Mouse (Mus musculus): ENCODE data around the gene Gusb. TPM values are rescaled to one million over a fixed set of nuclear protein-coding genes. Genes with fewer than 3 reads are reported as not detected.

The Gusb gene
- polyA plus RNA-seq, 1 experiment from 2014 or later = 43.4 TPM

- ATAC-seq (ENCODE audit: insufficient number of reproducible peaks, insufficient read depth, low FRiP score, low TSS enrichment, low read depth) = no peak
- Histone ChIP-seq H3K36me3 (peaks cover 6% of the 10 kb centered on the region; the same call in 1 of the 2 replicates), H3K9me3 (no peaks in the 10 kb centered on the region), H3K27me3 (no peaks in the 10 kb centered on the region), H3K4me2 (no peak overlapping the region), H3K4me1 (peaks cover 19% of the 10 kb centered on the region), H3K4me3 (no peak overlapping the region), H3K9ac (no peak overlapping the region), H3K27ac (no peak overlapping the region)
- WGBS = 48% methylated on average over 7 of the region's 7 CpGs
Observed at GRCm38 (mm10) chr5:130022366-130022765, 19.5 kb upstream of the Gusb start.

- WGBS = 43% methylated on average over 5 of the region's 5 CpGs
- ATAC-seq (ENCODE audit: insufficient number of reproducible peaks, insufficient read depth, low FRiP score, low TSS enrichment, low read depth) = no peak
- no peaks in the 10 kb centered on the region for H3K9me3 ChIP-seq
- H3K36me3 ChIP-seq = peaks cover 6% of the 10 kb centered on the region; the same call in 1 of the 2 replicates
- no peak overlapping the region for H3K27ac ChIP-seq
- no peak overlapping the region for H3K4me2 ChIP-seq
- H3K9ac ChIP-seq = peak overlapping the region; percentile 11; the same call in 1 of the 2 replicates
- no peak overlapping the region for H3K4me3 ChIP-seq
- peaks cover 19% of the 10 kb centered on the region for H3K4me1 ChIP-seq
- no peaks in the 10 kb centered on the region for H3K27me3 ChIP-seq
Observed at GRCm38 (mm10) chr5:130021361-130021966, 18.6 kb upstream of the Gusb start.

- Histone ChIP-seq H3K27ac (no peak overlapping the region), H3K9me3 (no peaks in the 10 kb centered on the region), H3K9ac (no peak overlapping the region), H3K36me3 (peaks cover 22% of the 10 kb centered on the region), H3K4me1 (peaks cover 19% of the 10 kb centered on the region), H3K4me3 (no peak overlapping the region), H3K4me2 (no peak overlapping the region), H3K27me3 (no peaks in the 10 kb centered on the region)
- WGBS = 70% methylated on average over 8 of the region's 8 CpGs
- ATAC-seq (ENCODE audit: insufficient number of reproducible peaks, insufficient read depth, low FRiP score, low TSS enrichment, low read depth) = no peak
Observed at GRCm38 (mm10) chr5:130019461-130019860, 16.6 kb upstream of the Gusb start.

GRCm38 (mm10) chr5:130015104-130015503 lies 12.3 kb upstream of the Gusb start:
- peaks cover 45% of the 10 kb centered on the region for H3K36me3 ChIP-seq
- H3K9ac ChIP-seq = no peak overlapping the region
- no peak overlapping the region for H3K27ac ChIP-seq
- no peak overlapping the region for H3K4me2 ChIP-seq
- no peak for ATAC-seq (ENCODE audit: insufficient number of reproducible peaks, insufficient read depth, low FRiP score, low TSS enrichment, low read depth)
- no peak overlapping the region for H3K4me3 ChIP-seq
- WGBS = 98% methylated on average over 3 of the region's 3 CpGs
- H3K4me1 ChIP-seq = no peaks in the 10 kb centered on the region
- no peaks in the 10 kb centered on the region for H3K27me3 ChIP-seq
- H3K9me3 ChIP-seq = peaks cover 10% of the 10 kb centered on the region

- H3K9ac ChIP-seq = no peak overlapping the region
- peaks cover 37% of the 10 kb centered on the region for H3K36me3 ChIP-seq
- WGBS = 94% methylated on average over 5 of the region's 5 CpGs
Observed at GRCm38 (mm10) chr5:130010961-130011360, 8.1 kb upstream of the Gusb start.

GRCm38 (mm10) chr5:130009784-130010183 lies 6.9 kb upstream of the Gusb start:
- Histone ChIP-seq H3K4me2 (no peak overlapping the region), H3K27ac (no peak overlapping the region), H3K9ac (no peak overlapping the region), H3K4me1 (no peaks in the 10 kb centered on the region), H3K36me3 (peaks cover 26% of the 10 kb centered on the region), H3K4me3 (no peak overlapping the region), H3K9me3 (peaks cover 10% of the 10 kb centered on the region), H3K27me3 (no peaks in the 10 kb centered on the region)
- 95% methylated on average over 4 of the region's 4 CpGs for WGBS
- ATAC-seq (ENCODE audit: insufficient number of reproducible peaks, insufficient read depth, low FRiP score, low TSS enrichment, low read depth) = no peak

More at GRCm38 (mm10) chr5:130010961-130011360, 8.1 kb upstream of the Gusb start:
- no peak for ATAC-seq (ENCODE audit: insufficient number of reproducible peaks, insufficient read depth, low FRiP score, low TSS enrichment, low read depth)
- H3K4me2 ChIP-seq = no peak overlapping the region
- no peaks in the 10 kb centered on the region for H3K27me3 ChIP-seq
- H3K27ac ChIP-seq = no peak overlapping the region
- no peaks in the 10 kb centered on the region for H3K4me1 ChIP-seq
- H3K9me3 ChIP-seq = peaks cover 10% of the 10 kb centered on the region
- H3K4me3 ChIP-seq = no peak overlapping the region

GRCm38 (mm10) chr5:130008034-130008590 lies 5.3 kb upstream of the Gusb start:
- Histone ChIP-seq H3K27me3 (no peaks in the 10 kb centered on the region), H3K9ac (no peak overlapping the region), H3K36me3 (peaks cover 22% of the 10 kb centered on the region), H3K4me2 (no peak overlapping the region), H3K9me3 (peaks cover 10% of the 10 kb centered on the region), H3K4me1 (peaks cover 2% of the 10 kb centered on the region), H3K4me3 (no peak overlapping the region), H3K27ac (no peak overlapping the region)
- 88% methylated on average over 6 of the region's 6 CpGs for WGBS
- no peak for ATAC-seq (ENCODE audit: insufficient number of reproducible peaks, insufficient read depth, low FRiP score, low TSS enrichment, low read depth)

GRCm38 (mm10) chr5:130007344-130007743 lies 4.5 kb upstream of the Gusb start:
- H3K36me3 ChIP-seq = peaks cover 15% of the 10 kb centered on the region
- H3K27me3 ChIP-seq = no peaks in the 10 kb centered on the region
- peaks cover 7% of the 10 kb centered on the region for H3K4me1 ChIP-seq
- no peak for ATAC-seq (ENCODE audit: insufficient number of reproducible peaks, insufficient read depth, low FRiP score, low TSS enrichment, low read depth)
- WGBS = 88% methylated on average over 1 of the region's 1 CpGs
- H3K4me3 ChIP-seq = no peak overlapping the region
- peaks cover 10% of the 10 kb centered on the region for H3K9me3 ChIP-seq
- no peak overlapping the region for H3K27ac ChIP-seq
- no peak overlapping the region for H3K4me2 ChIP-seq
- H3K9ac ChIP-seq = no peak overlapping the region

GRCm38 (mm10) chr5:130003229-130003628 lies 380 bp upstream of the Gusb start:
- ATAC-seq (ENCODE audit: insufficient number of reproducible peaks, insufficient read depth, low FRiP score, low TSS enrichment, low read depth) = no peak
- Histone ChIP-seq H3K9ac (peak overlapping the region; percentile 82), H3K36me3 (no peaks in the 10 kb centered on the region; the same call in 1 of the 2 replicates), H3K9me3 (no peaks in the 10 kb centered on the region; the same call in none of the 2 replicates), H3K27me3 (no peaks in the 10 kb centered on the region), H3K27ac (no peak overlapping the region; the same call in 1 of the 2 replicates), H3K4me2 (peak overlapping the region; percentile 82), H3K4me3 (peak overlapping the region; percentile 67), H3K4me1 (peaks cover 16% of the 10 kb centered on the region)
- WGBS = 54% methylated on average over 7 of the region's 7 CpGs

GRCm38 (mm10) chr5:130001356-130001987 lies 1.4 kb downstream of the Gusb start:
- Histone ChIP-seq H3K4me3 (peak overlapping the region; percentile 67), H3K36me3 (peaks cover 4% of the 10 kb centered on the region; the same call in 1 of the 2 replicates), H3K27me3 (no peaks in the 10 kb centered on the region), H3K9ac (peak overlapping the region; percentile 82), H3K27ac (no peak overlapping the region), H3K4me1 (peaks cover 16% of the 10 kb centered on the region), H3K9me3 (no peaks in the 10 kb centered on the region; the same call in none of the 2 replicates), H3K4me2 (peak overlapping the region; percentile 82)
- no peak for ATAC-seq (ENCODE audit: insufficient number of reproducible peaks, insufficient read depth, low FRiP score, low TSS enrichment, low read depth)
- WGBS = 62% methylated on average over 5 of the region's 5 CpGs

GRCm38 (mm10) chr5:130000735-130001134 lies 2.1 kb downstream of the Gusb start:
- no peak overlapping the region for H3K4me3 ChIP-seq
- peaks cover 16% of the 10 kb centered on the region for H3K4me1 ChIP-seq
- no peak for ATAC-seq (ENCODE audit: insufficient number of reproducible peaks, insufficient read depth, low FRiP score, low TSS enrichment, low read depth)
- peaks cover 4% of the 10 kb centered on the region; the same call in 1 of the 2 replicates for H3K36me3 ChIP-seq
- H3K4me2 ChIP-seq = no peak overlapping the region
- H3K9ac ChIP-seq = 0 out of 2 replicates have a peak overlapping the region, but pooled peaks have one; percentile 11
- no peak overlapping the region for H3K27ac ChIP-seq
- H3K9me3 ChIP-seq = no peaks in the 10 kb centered on the region; the same call in none of the 2 replicates
- no peaks in the 10 kb centered on the region for H3K27me3 ChIP-seq
- 90% methylated on average over 12 of the region's 12 CpGs for WGBS

Data from embryonic facial prominence, embryonic 13.5 days (tissue).